In genomic region chrX:44789761-44790411, GRCm38 (mm10) we compare ENCODE assay signal across 8 mouse cellular contexts. TPM values are rescaled to one million over a fixed set of nuclear protein-coding genes. Genes with fewer than 3 reads are reported as not detected.
A peak's percentile ranks its signal among the peaks of the same experiment; 100 is the strongest.
DNase-seq lines count a peak whose midpoint lies in the region; ATAC-seq lines count a peak whose summit lies in the region.

TSS of gene Dcaf12l1 (minus strand) at chrX:44790197.

- H3K9me3 ChIP-seq in limb, embryonic 10.5 days (replicated peaks), result no peaks in the 10 kb centered on the region
- H3K9me3 ChIP-seq in midbrain, embryonic 12.5 days, result no peaks in the 10 kb centered on the region
- no peaks in the 10 kb centered on the region for H3K9me3 ChIP-seq in stomach, embryonic 15.5 days

- H3K36me3 ChIP-seq in limb, embryonic 10.5 days, result no peaks in the 10 kb centered on the region
- no peaks in the 10 kb centered on the region for H3K36me3 ChIP-seq in midbrain, embryonic 12.5 days
- no peaks in the 10 kb centered on the region for H3K36me3 ChIP-seq in stomach, embryonic 15.5 days

- peak; percentile 8 to 31 for DNase-seq in adrenal gland, postnatal 4 days (ENCODE audit: low spot score in 2 of 2)
- DNase-seq in embryo, embryonic 11.5 days (ENCODE audit: low read depth, low spot score), result peak; percentile 26
- DNase-seq in gonadal fat pad, adult 2 months (ENCODE audit: low read depth), result peak; percentile 1
- DNase-seq in kidney, adult 8-10 months, result peak; percentile 20 to 52
- DNase-seq in limb, embryonic 10.5 days (ENCODE audit: low spot score), result peak; percentile 65
- no peak for DNase-seq in adipocyte (ENCODE audit: low spot score)

- peak; percentile 95 for ATAC-seq in midbrain, embryonic 12.5 days (ENCODE audit: low FRiP score, low read depth)
- peak; percentile 85 for ATAC-seq in stomach, embryonic 15.5 days (ENCODE audit: insufficient read depth, low FRiP score, low read depth)

- WGBS in limb, embryonic 10.5 days, result 20% methylated on average over 38 of the region's 47 CpGs
- 17% methylated on average over 47 of the region's 47 CpGs for WGBS in midbrain, embryonic 12.5 days
- 21% methylated on average over 47 of the region's 47 CpGs for WGBS in stomach, embryonic 15.5 days

- H3K9ac ChIP-seq in midbrain, embryonic 12.5 days (replicated peaks), result peak within 1 kb of the TSS; percentile 49; the same call in 1 of the 2 replicates
- peak within 1 kb of the TSS; percentile 29; the same call in 1 of the 2 replicates for H3K9ac ChIP-seq in stomach, embryonic 15.5 days

- H3K4me3 ChIP-seq in limb, embryonic 10.5 days, result peak within 1 kb of the TSS; percentile 54
- peak within 1 kb of the TSS; percentile 53 for H3K4me3 ChIP-seq in midbrain, embryonic 12.5 days
- peak within 1 kb of the TSS; percentile 48 for H3K4me3 ChIP-seq in stomach, embryonic 15.5 days (replicated peaks)

- peaks cover 10% of the 10 kb centered on the region; the same call in 1 of the 2 replicates for H3K27me3 ChIP-seq in limb, embryonic 10.5 days (ENCODE audit: low read depth, poor library complexity, severe bottlenecking)
- H3K27me3 ChIP-seq in midbrain, embryonic 12.5 days, result no peaks in the 10 kb centered on the region
- no peaks in the 10 kb centered on the region for H3K27me3 ChIP-seq in stomach, embryonic 15.5 days (replicated peaks)

- peak within 1 kb of the TSS; percentile 74 for H3K27ac ChIP-seq in limb, embryonic 10.5 days
- no peak within 1 kb of the TSS for H3K27ac ChIP-seq in midbrain, embryonic 12.5 days (replicated peaks)
- no peak within 1 kb of the TSS for H3K27ac ChIP-seq in stomach, embryonic 15.5 days

- peak within 1 kb of the TSS; percentile 65 for H3K4me2 ChIP-seq in midbrain, embryonic 12.5 days (replicated peaks)
- H3K4me2 ChIP-seq in stomach, embryonic 15.5 days, result peak within 1 kb of the TSS; percentile 76

- H3K4me1 ChIP-seq in limb, embryonic 10.5 days, result no peaks in the 10 kb centered on the region
- H3K4me1 ChIP-seq in midbrain, embryonic 12.5 days, result no peaks in the 10 kb centered on the region
- H3K4me1 ChIP-seq in stomach, embryonic 15.5 days, result no peaks in the 10 kb centered on the region

RNA-seq across cellular contexts. Expression of gene Dcaf12l1, which starts in this region (rescaled TPM):
- total RNA-seq in adrenal gland, postnatal 4 days (2021), result 10 to 100 TPM; 10.7 to 11.5 TPM
- polyA plus RNA-seq in gonadal fat pad, adult 2 months (2012; rRNA removed), result 1.1 and 1.7 TPM in 2 replicates
- 3.3 and 5.5 TPM in 2 replicates for polyA plus RNA-seq in limb, embryonic 10.5 days (2016; fragmentation: Nextera tagmentation; extraction: Ambion mirVana)
- 6.8 TPM in 2 replicates for polyA plus RNA-seq in midbrain, embryonic 12.5 days (2016; fragmentation: Nextera tagmentation; extraction: Ambion mirVana)
- 8.6 TPM in 2 replicates for polyA plus RNA-seq in stomach, embryonic 15.5 days (2015; fragmentation: Nextera tagmentation; extraction: Ambion mirVana)
